Mouse (Mus musculus) erythroid progenitor cell, adult 5-6 weeks (primary cell): ENCODE results near the gene Anapc16. TPM values are rescaled to one million over a fixed set of nuclear protein-coding genes. Genes with fewer than 3 reads are reported as not detected.
A peak's percentile ranks its signal among the peaks of the same experiment; 100 is the strongest.
"Not testable (repeated sequence)": the region's sequence is repeated elsewhere in the genome, so short reads cannot be mapped to it uniquely, and the experiment has no call there.

ENCODE experiments used
- ATAC-seq: replicated peaks from 2 replicates; pipeline ENCODE4 v1.8.0; 2016; ENCODE audit warnings: moderate number of reproducible peaks, mild to moderate bottlenecking, moderate TSS enrichment, inconsistent platforms; ENCODE audit not compliant: poor library complexity, low FRiP score, severe bottlenecking
- total RNA-seq, 2 experiments: library from RNA; stranded (forward) in 1 of 2; stranded (reverse) in 1 of 2; fragments of 150-400 nt in 1 of 2; fragments of 186-747, 209-891 nt in 1 of 2; gene quantifications; 2 replicates each; pipeline versions ENCODE4 v1.2.3 to v1.2.4; 2015 to 2017; ENCODE audit warnings: low replicate concordance in 2 of 2

Gene Anapc16
- total RNA-seq, 2 experiments from 2014 or later = 36.5 to 54.5 TPM

- peak; percentile 30 for ATAC-seq
These were observed 348 bp upstream of the Anapc16 start for GRCm38 (mm10) chr10:60003213-60003752.

GRCm38 (mm10) chr10:60002203-60002602, 732 bp downstream of the Anapc16 start:
- ATAC-seq = peak; percentile 32

GRCm38 (mm10) chr10:60001663-60002062, 1.3 kb downstream of the Anapc16 start:
- not testable (repeated sequence) for ATAC-seq

GRCm38 (mm10) chr10:59999057-59999456, 3.9 kb downstream of the Anapc16 start:
- ATAC-seq = no peak

GRCm38 (mm10) chr10:59997591-59997990, 5.3 kb downstream of the Anapc16 start:
- ATAC-seq = peak; percentile 27; the same call in 1 of the 2 replicates

GRCm38 (mm10) chr10:59995889-59996288, 7.0 kb downstream of the Anapc16 start:
- no peak for ATAC-seq

GRCm38 (mm10) chr10:59993813-59994212, 9.1 kb downstream of the Anapc16 start:
- not testable (repeated sequence) for ATAC-seq

GRCm38 (mm10) chr10:59992024-59992423, 10.9 kb downstream of the Anapc16 start:
- no peak for ATAC-seq

GRCm38 (mm10) chr10:59991262-59991880, 11.6 kb downstream of the Anapc16 start:
- no peak for ATAC-seq

GRCm38 (mm10) chr10:59990393-59990792, 12.5 kb downstream of the Anapc16 start:
- ATAC-seq = no peak

GRCm38 (mm10) chr10:59988036-59988435, 14.9 kb downstream of the Anapc16 start:
- no peak for ATAC-seq

GRCm38 (mm10) chr10:59982379-59982873, 20.5 kb downstream of the Anapc16 start:
- no peak for ATAC-seq

GRCm38 (mm10) chr10:59981792-59982191, 21.1 kb downstream of the Anapc16 start:
- ATAC-seq = no peak

GRCm38 (mm10) chr10:59981336-59981735, 21.6 kb downstream of the Anapc16 start:
- no peak for ATAC-seq

GRCm38 (mm10) chr10:59980815-59981244, 22.1 kb downstream of the Anapc16 start:
- ATAC-seq = no peak

- ATAC-seq = 0 out of 2 replicates have a peak, but pooled peaks have one; percentile 17
These were observed 23.8 kb downstream of the Anapc16 start for GRCm38 (mm10) chr10:59978873-59979743.

GRCm38 (mm10) chr10:59978401-59978800, 24.5 kb downstream of the Anapc16 start:
- no peak for ATAC-seq

GRCm38 (mm10) chr10:59977715-59978343, 25.1 kb downstream of the Anapc16 start:
- no peak for ATAC-seq

GRCm38 (mm10) chr10:59977141-59977540, 25.8 kb downstream of the Anapc16 start:
- ATAC-seq = no peak

- no peak for ATAC-seq
These were observed 28.1 kb downstream of the Anapc16 start for GRCm38 (mm10) chr10:59974786-59975185.
